Mouse (Mus musculus) ES-E14 (cell line): ENCODE measurements around the gene Neurl4. TPM values are rescaled to one million over a fixed set of nuclear protein-coding genes. Genes with fewer than 3 reads are reported as not detected.

Experiments
- DNase-seq: peaks from one replicate; pipeline ENCODE4 v3.0.0-alpha.2; 2013; ENCODE audit warnings: low read depth, low spot score
- H3K27ac ChIP-seq: 2 replicates; pipeline ENCODE4 v1.5.1; 2012; ENCODE audit warnings: low read depth, mild to moderate bottlenecking, low read length, moderate library complexity, mixed read lengths; ENCODE audit not compliant: poor library complexity, insufficient read depth, severe bottlenecking
- H3K36me3 ChIP-seq: 2 replicates; pipeline ENCODE4 v1.6.1; 2012; ENCODE audit warnings: mild to moderate bottlenecking, low read length, moderate library complexity, mixed read lengths; ENCODE audit not compliant: control insufficient read depth, poor library complexity, insufficient read depth, severe bottlenecking
- H3K4me1 ChIP-seq, 2 experiments: fragments of 150-350 bp in 1 of 2; sonication (generic) in 1 of 2; 2 replicates each; pipeline ENCODE4 v1.6.1; 2012; ENCODE audit warnings: low read length in 2 of 2, mild to moderate bottlenecking in 1 of 2, mixed read lengths in 1 of 2; ENCODE audit not compliant: control insufficient read depth in 2 of 2, insufficient read depth in 2 of 2, poor library complexity in 1 of 2
- H3K4me3 ChIP-seq, 2 experiments: fragments of 150-350 bp in 1 of 2; sonication (generic) in 1 of 2; 2 replicates each; pipeline ENCODE4 v1.5.1; 2012; ENCODE audit warnings: low read length in 2 of 2, low read depth in 1 of 2, mild to moderate bottlenecking in 1 of 2, mixed read lengths in 1 of 2; ENCODE audit not compliant: insufficient read depth in 1 of 2, poor library complexity in 1 of 2, severe bottlenecking in 1 of 2
- H3K9ac ChIP-seq: 2 replicates; pipeline ENCODE4 v1.6.1; 2012; ENCODE audit warnings: low read depth, mild to moderate bottlenecking, low read length, mixed read lengths; ENCODE audit not compliant: poor library complexity, insufficient read depth, severe bottlenecking
- H3K9me3 ChIP-seq: fragments of 150-350 bp; sonication (generic); 2 replicates; pipeline ENCODE4 v1.6.1; 2012; ENCODE audit warnings: low read depth, mild to moderate bottlenecking, low read length; ENCODE audit not compliant: control insufficient read depth, insufficient read depth
- CHD2 ChIP-seq: IDR thresholded peaks from 2 replicates; pipeline ENCODE4 v1.6.1; 2014; ENCODE audit warnings: mild to moderate bottlenecking, low read depth, low read length, inconsistent platforms
- HCFC1 ChIP-seq: IDR thresholded peaks from 2 replicates; pipeline ENCODE4 v1.6.1; 2012; ENCODE audit warnings: low read length, inconsistent platforms, borderline replicate concordance; ENCODE audit not compliant: insufficient read depth
- MAFK ChIP-seq: IDR thresholded peaks from 2 replicates; pipeline ENCODE4 v1.6.1; 2014; ENCODE audit warnings: mild to moderate bottlenecking, low read depth, low read length, inconsistent platforms; ENCODE audit not compliant: insufficient read depth
- ZC3H11A ChIP-seq: IDR thresholded peaks from 2 replicates; pipeline ENCODE4 v1.6.1; 2012; ENCODE audit warnings: low read depth, mild to moderate bottlenecking, inconsistent platforms, low read length, borderline replicate concordance
- ZNF384 ChIP-seq: IDR thresholded peaks from 2 replicates; pipeline ENCODE4 v1.6.1; 2012; ENCODE audit warnings: low read depth, low read length, inconsistent platforms
- in situ Hi-C, 2 experiments: fragments of 600-800 bp; cut with MboI; formaldehyde crosslinking; loops; one replicate each; pipeline ENCODE4 v1.15.1; 2025; ENCODE audit warnings: low sequenced_read_pairs in 2 of 2, inconsistent platforms in 1 of 2; ENCODE audit not compliant: unreplicated experiment in 2 of 2
- total RNA-seq: library from RNA; depleted of rRNA; stranded (reverse); fragments of 300-350 nt; gene quantifications from 2 replicates; pipeline ENCODE4 v1.2.3, GENCODE M21; 2012

The Neurl4 gene
- total RNA-seq, 1 experiment, result 66.3 TPM

DNA sequence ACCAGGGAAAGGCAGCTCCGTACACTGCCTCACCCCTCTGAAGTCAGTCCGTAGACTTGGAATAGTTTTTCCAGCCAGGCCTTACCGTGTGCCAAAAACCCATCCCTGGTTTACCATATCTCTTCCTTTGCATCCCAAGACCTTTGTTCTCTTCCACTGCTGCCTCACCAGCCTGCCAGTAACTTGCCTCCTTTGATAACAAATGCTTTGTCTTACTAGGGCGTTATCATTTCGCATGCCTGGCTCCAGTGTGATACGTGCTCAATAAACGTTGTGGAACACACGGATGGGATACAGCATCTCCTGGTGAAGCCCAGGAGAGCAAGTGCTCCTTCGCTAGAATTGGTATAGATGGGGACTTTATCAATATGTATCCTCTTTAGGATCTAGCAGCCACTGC, 33.5 kb upstream of the Neurl4 start:
- in situ Hi-C loops, result no loop called here
- peaks cover 2 to 5% of the 10 kb centered on the region in 2 experiments; a peak in 2 of 4 replicates for H3K4me1 ChIP-seq
- DNase-seq, result no peak
- H3K4me3 ChIP-seq, result no peak overlapping the region
- H3K27ac ChIP-seq, result no peak overlapping the region
- H3K9ac ChIP-seq, result no peak overlapping the region
- no peaks in the 10 kb centered on the region for H3K36me3 ChIP-seq
- H3K9me3 ChIP-seq, result no peaks in the 10 kb centered on the region
- TF ChIP-seq HCFC1 (no peak), MAFK (no peak), ZNF384 (no peak), CHD2 (no peak), ZC3H11A (no peak)

DNA sequence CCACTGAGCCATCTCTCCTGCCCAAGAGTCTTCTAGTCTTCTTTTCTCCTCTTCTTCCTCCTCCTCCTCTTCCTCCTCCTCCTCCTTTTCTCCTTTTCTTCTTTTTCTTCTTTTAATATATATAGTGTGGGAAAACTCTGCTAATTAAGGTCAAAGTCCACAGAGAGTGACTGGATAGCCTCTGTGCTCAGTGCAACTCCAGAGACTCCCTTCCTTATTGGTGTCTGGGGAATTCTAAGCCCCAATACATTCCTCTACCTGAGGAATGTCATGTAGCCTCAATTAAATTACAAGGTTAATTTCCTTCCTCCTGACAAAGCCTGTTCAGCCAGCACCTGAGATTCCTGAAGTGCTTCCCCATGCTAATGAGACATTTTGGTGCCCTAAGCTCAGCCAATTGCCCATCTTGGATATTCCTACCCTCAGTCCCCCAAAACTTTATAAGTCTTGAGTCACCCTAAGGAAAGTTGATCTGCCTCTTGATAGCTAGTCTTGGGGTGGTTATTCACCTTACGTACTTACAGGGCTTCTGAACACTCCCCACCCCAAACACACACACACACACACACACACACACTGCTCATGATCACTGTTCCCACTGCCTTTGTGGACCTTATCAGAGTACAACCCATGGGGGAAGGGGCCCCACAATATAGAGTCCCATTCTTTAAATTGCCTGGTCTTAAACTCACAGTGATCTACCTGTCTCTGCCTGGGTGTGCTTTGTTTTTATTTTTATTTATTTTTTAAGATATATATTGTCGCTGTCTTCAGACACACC, 30.4 kb upstream of the Neurl4 start:
- H3K27ac ChIP-seq, result no peak overlapping the region
- in situ Hi-C loops, result loop anchor here in 1 of 2 experiments (10.0 kb wide), 1 partner anchor 66 kb away; the partner anchor contains the start of genes Fgf11 and Tmem102
- no peak overlapping the region for H3K9ac ChIP-seq
- H3K4me1 ChIP-seq, result peaks cover 2 to 5% of the 10 kb centered on the region in 2 experiments; a peak in 1 of 4 replicates
- no peak for DNase-seq
- H3K4me3 ChIP-seq, result no peak overlapping the region
- no peaks in the 10 kb centered on the region for H3K36me3 ChIP-seq
- no peaks in the 10 kb centered on the region for H3K9me3 ChIP-seq
- TF ChIP-seq HCFC1 (no peak), ZC3H11A (no peak), ZNF384 (no peak), MAFK (no peak), CHD2 (no peak)

DNA sequence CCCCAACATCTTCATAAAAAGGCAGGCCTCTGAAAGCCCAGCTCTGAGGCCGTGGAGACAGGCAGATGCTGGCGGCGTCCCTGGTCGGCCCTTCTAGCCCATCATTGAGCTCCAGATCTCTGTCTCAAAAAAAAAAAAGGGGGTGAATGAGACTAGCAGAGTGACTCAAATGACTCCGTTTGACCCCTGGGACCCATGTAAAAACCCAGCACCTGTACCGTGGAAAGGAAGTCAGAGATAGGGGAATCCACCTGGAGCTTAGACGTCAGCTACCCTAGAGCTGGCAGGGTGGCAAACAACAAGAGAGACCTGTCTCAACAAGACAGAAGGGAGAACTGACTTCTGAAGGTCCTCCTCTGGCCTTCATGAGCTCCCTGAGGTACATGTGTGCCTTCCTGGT, 29.1 kb upstream of the Neurl4 start:
- no peak overlapping the region for H3K27ac ChIP-seq
- TF ChIP-seq HCFC1, result no peak
- in situ Hi-C loops, result loop anchor here in 1 of 2 experiments (10.0 kb wide), 1 partner anchor 67 kb away; the partner anchor contains the start of genes Fgf11 and Tmem102

DNA sequence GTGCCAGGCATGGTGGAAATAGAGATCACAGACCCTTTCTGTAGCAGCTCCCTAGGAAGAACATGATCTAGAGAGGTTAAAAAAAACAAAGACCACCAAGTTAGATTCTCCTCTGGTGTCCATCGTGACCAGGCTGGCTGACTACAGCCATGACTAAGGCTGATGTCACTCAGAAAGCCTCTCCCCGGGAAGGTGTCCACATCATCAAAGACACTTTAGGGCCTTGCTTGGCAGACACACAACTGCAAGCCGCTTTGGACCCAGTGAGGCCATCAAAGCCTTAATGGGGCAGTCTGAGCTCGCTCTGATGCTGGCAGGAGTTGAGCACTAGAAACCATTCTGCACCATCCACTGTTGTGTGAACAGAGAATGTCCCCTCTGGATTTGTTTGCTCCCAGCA, 28.4 kb upstream of the Neurl4 start:
- no peaks in the 10 kb centered on the region for H3K36me3 ChIP-seq
- in situ Hi-C loops, result loop anchor here in 1 of 2 experiments (10.0 kb wide), 1 partner anchor 68 kb away; the partner anchor contains the start of genes Fgf11 and Tmem102
- H3K27ac ChIP-seq, result no peak overlapping the region
- H3K9me3 ChIP-seq, result no peaks in the 10 kb centered on the region
- TF ChIP-seq ZNF384 (no peak), HCFC1 (no peak), CHD2 (no peak), ZC3H11A (no peak), MAFK (no peak)
- no peak overlapping the region for H3K4me3 ChIP-seq
- H3K9ac ChIP-seq, result no peak overlapping the region
- peaks cover 1 to 8% of the 10 kb centered on the region in 2 experiments; a peak in 3 of 4 replicates for H3K4me1 ChIP-seq
- DNase-seq, result no peak

More for the DNA sequence above, 29.1 kb upstream of the Neurl4 start:
- H3K9me3 ChIP-seq, result no peaks in the 10 kb centered on the region
- no peak overlapping the region for H3K9ac ChIP-seq
- peaks cover 2 to 8% of the 10 kb centered on the region in 2 experiments; a peak in 1 of 4 replicates for H3K4me1 ChIP-seq
- H3K4me3 ChIP-seq, result no peak overlapping the region
- H3K36me3 ChIP-seq, result no peaks in the 10 kb centered on the region
- no peak for DNase-seq
